Mouse (Mus musculus): Measurements from ENCODE around the gene Olfr749. TPM values are rescaled to one million over a fixed set of nuclear protein-coding genes. Genes with fewer than 3 reads are reported as not detected.
A peak's percentile ranks its signal among the peaks of the same experiment; 100 is the strongest.

The Olfr749 gene
- not detected in 2 replicates for polyA plus RNA-seq (2015; fragmentation: Nextera tagmentation; extraction: Ambion mirVana)

- Histone ChIP-seq H3K4me1 (ENCODE audit: control insufficient read depth, insufficient read depth, low read depth, low read length) (no peaks in the 10 kb centered on the region), H3K36me3 (ENCODE audit: control insufficient read depth, insufficient read depth, low read length) (no peaks in the 10 kb centered on the region), H3K27me3 (replicated peaks; ENCODE audit: control insufficient read depth, insufficient read depth, low read length) (no peaks in the 10 kb centered on the region), H3K4me3 (ENCODE audit: low read length) (no peak within 1 kb of the TSS), H3K27ac (ENCODE audit: low read depth, low read length) (no peak within 1 kb of the TSS), H3K9ac (ENCODE audit: low read depth, low read length) (no peak within 1 kb of the TSS), H3K9me3 (ENCODE audit: control insufficient read depth, low read length) (no peaks in the 10 kb centered on the region), H3K4me2 (ENCODE audit: low read length) (no peak within 1 kb of the TSS)
- ATAC-seq = no peak
Measured at GRCm38 (mm10) chr14:50744994-50745393, at the start of gene Olfr749. Gene Olfr749, minus strand, starts transcription at chr14:50745094.

GRCm38 (mm10) chr14:50788157-50788556 is 43.3 kb upstream of the Olfr749 start:
- H3K27ac ChIP-seq (ENCODE audit: low read depth, low read length) = no peak overlapping the region
- H3K9ac ChIP-seq (ENCODE audit: low read depth, low read length) = no peak overlapping the region
- no peaks in the 10 kb centered on the region for H3K36me3 ChIP-seq (ENCODE audit: control insufficient read depth, insufficient read depth, low read length)
- no peaks in the 10 kb centered on the region for H3K27me3 ChIP-seq (replicated peaks; ENCODE audit: control insufficient read depth, insufficient read depth, low read length)
- H3K4me3 ChIP-seq (ENCODE audit: low read length) = no peak overlapping the region
- no peaks in the 10 kb centered on the region for H3K9me3 ChIP-seq (ENCODE audit: control insufficient read depth, low read length)
- no peak overlapping the region for H3K4me2 ChIP-seq (ENCODE audit: low read length)
- H3K4me1 ChIP-seq (ENCODE audit: control insufficient read depth, insufficient read depth, low read depth, low read length) = peaks cover 13% of the 10 kb centered on the region
- no peak for ATAC-seq
- 9% methylated on average over 2 of the region's 2 CpGs for WGBS

- H3K9ac ChIP-seq (ENCODE audit: low read depth, low read length) = peak within 1 kb of the TSS; percentile 82
- H3K4me2 ChIP-seq (ENCODE audit: low read length) = peak within 1 kb of the TSS; percentile 66
- peak within 1 kb of the TSS; percentile 90 for H3K27ac ChIP-seq (ENCODE audit: low read depth, low read length)
- peaks cover 16% of the 10 kb centered on the region for H3K4me1 ChIP-seq (ENCODE audit: control insufficient read depth, insufficient read depth, low read depth, low read length)
- no peaks in the 10 kb centered on the region for H3K27me3 ChIP-seq (replicated peaks; ENCODE audit: control insufficient read depth, insufficient read depth, low read length)
- peaks cover 14% of the 10 kb centered on the region for H3K36me3 ChIP-seq (ENCODE audit: control insufficient read depth, insufficient read depth, low read length)
- H3K4me3 ChIP-seq (ENCODE audit: low read length) = peak within 1 kb of the TSS; percentile 87
- peak; percentile 99 for ATAC-seq
- under 1% methylated on average over 21 of the region's 21 CpGs for WGBS
- H3K9me3 ChIP-seq (ENCODE audit: control insufficient read depth, low read length) = no peaks in the 10 kb centered on the region
Measured at GRCm38 (mm10) chr14:50785251-50785637, 40.4 kb upstream of the Olfr749 start, which contains the start of gene Ttc5. Gene Ttc5, minus strand, starts transcription at chr14:50785519.

GRCm38 (mm10) chr14:50784391-50785250 is 39.7 kb upstream of the Olfr749 start:
- ATAC-seq = no peak
- Histone ChIP-seq H3K27me3 (replicated peaks; ENCODE audit: control insufficient read depth, insufficient read depth, low read length) (no peaks in the 10 kb centered on the region), H3K9me3 (ENCODE audit: control insufficient read depth, low read length) (no peaks in the 10 kb centered on the region), H3K4me3 (ENCODE audit: low read length) (peak overlapping the region; percentile 87), H3K4me1 (ENCODE audit: control insufficient read depth, insufficient read depth, low read depth, low read length) (peaks cover 16% of the 10 kb centered on the region), H3K36me3 (ENCODE audit: control insufficient read depth, insufficient read depth, low read length) (peaks cover 15% of the 10 kb centered on the region), H3K9ac (ENCODE audit: low read depth, low read length) (peak overlapping the region; percentile 82), H3K4me2 (ENCODE audit: low read length) (peak overlapping the region; percentile 66), H3K27ac (ENCODE audit: low read depth, low read length) (peak overlapping the region; percentile 90)
- 27% methylated on average over 16 of the region's 16 CpGs for WGBS

- Histone ChIP-seq H3K9ac (ENCODE audit: low read depth, low read length) (no peak overlapping the region), H3K9me3 (ENCODE audit: control insufficient read depth, low read length) (no peaks in the 10 kb centered on the region), H3K4me1 (ENCODE audit: control insufficient read depth, insufficient read depth, low read depth, low read length) (peaks cover 16% of the 10 kb centered on the region), H3K27me3 (replicated peaks; ENCODE audit: control insufficient read depth, insufficient read depth, low read length) (no peaks in the 10 kb centered on the region), H3K36me3 (ENCODE audit: control insufficient read depth, insufficient read depth, low read length) (peaks cover 21% of the 10 kb centered on the region), H3K27ac (ENCODE audit: low read depth, low read length) (no peak overlapping the region), H3K4me2 (ENCODE audit: low read length) (no peak overlapping the region), H3K4me3 (ENCODE audit: low read length) (no peak overlapping the region)
- 96% methylated on average over 3 of the region's 3 CpGs for WGBS
- no peak for ATAC-seq
Measured at GRCm38 (mm10) chr14:50782166-50782565, 37.3 kb upstream of the Olfr749 start.

GRCm38 (mm10) chr14:50771342-50771741 is 26.4 kb upstream of the Olfr749 start:
- H3K27me3 ChIP-seq (replicated peaks; ENCODE audit: control insufficient read depth, insufficient read depth, low read length) = no peaks in the 10 kb centered on the region
- no peaks in the 10 kb centered on the region for H3K9me3 ChIP-seq (ENCODE audit: control insufficient read depth, low read length)
- H3K4me2 ChIP-seq (ENCODE audit: low read length) = no peak overlapping the region
- 86% methylated on average over 2 of the region's 2 CpGs for WGBS
- no peak overlapping the region for H3K27ac ChIP-seq (ENCODE audit: low read depth, low read length)
- no peak overlapping the region for H3K9ac ChIP-seq (ENCODE audit: low read depth, low read length)
- no peaks in the 10 kb centered on the region for H3K4me1 ChIP-seq (ENCODE audit: control insufficient read depth, insufficient read depth, low read depth, low read length)
- H3K36me3 ChIP-seq (ENCODE audit: control insufficient read depth, insufficient read depth, low read length) = peaks cover 42% of the 10 kb centered on the region
- no peak overlapping the region for H3K4me3 ChIP-seq (ENCODE audit: low read length)
- no peak for ATAC-seq

GRCm38 (mm10) chr14:50765736-50766135 is 20.8 kb upstream of the Olfr749 start:
- Histone ChIP-seq H3K4me2 (ENCODE audit: low read length) (no peak overlapping the region), H3K9ac (ENCODE audit: low read depth, low read length) (no peak overlapping the region), H3K4me1 (ENCODE audit: control insufficient read depth, insufficient read depth, low read depth, low read length) (no peaks in the 10 kb centered on the region), H3K9me3 (ENCODE audit: control insufficient read depth, low read length) (no peaks in the 10 kb centered on the region), H3K4me3 (ENCODE audit: low read length) (no peak overlapping the region), H3K27ac (ENCODE audit: low read depth, low read length) (no peak overlapping the region), H3K36me3 (ENCODE audit: control insufficient read depth, insufficient read depth, low read length) (peaks cover 26% of the 10 kb centered on the region), H3K27me3 (replicated peaks; ENCODE audit: control insufficient read depth, insufficient read depth, low read length) (no peaks in the 10 kb centered on the region)
- WGBS = 95% methylated on average over 6 of the region's 6 CpGs
- ATAC-seq = no peak

- H3K4me3 ChIP-seq (ENCODE audit: low read length) = no peak overlapping the region
- ATAC-seq = no peak
- peaks cover 3% of the 10 kb centered on the region; the same call in 1 of the 2 replicates for H3K36me3 ChIP-seq (ENCODE audit: control insufficient read depth, insufficient read depth, low read length)
- H3K4me1 ChIP-seq (ENCODE audit: control insufficient read depth, insufficient read depth, low read depth, low read length) = no peaks in the 10 kb centered on the region
- H3K27ac ChIP-seq (ENCODE audit: low read depth, low read length) = no peak overlapping the region
- no peak overlapping the region for H3K9ac ChIP-seq (ENCODE audit: low read depth, low read length)
- no peaks in the 10 kb centered on the region for H3K9me3 ChIP-seq (ENCODE audit: control insufficient read depth, low read length)
- 60% methylated on average over 5 of the region's 5 CpGs for WGBS
- H3K4me2 ChIP-seq (ENCODE audit: low read length) = no peak overlapping the region
- no peaks in the 10 kb centered on the region for H3K27me3 ChIP-seq (replicated peaks; ENCODE audit: control insufficient read depth, insufficient read depth, low read length)
Measured at GRCm38 (mm10) chr14:50758416-50759085, 13.7 kb upstream of the Olfr749 start.

- 61% methylated on average over 2 of the region's 2 CpGs for WGBS
- Histone ChIP-seq H3K36me3 (ENCODE audit: control insufficient read depth, insufficient read depth, low read length) (no peaks in the 10 kb centered on the region), H3K9ac (ENCODE audit: low read depth, low read length) (no peak overlapping the region), H3K9me3 (ENCODE audit: control insufficient read depth, low read length) (no peaks in the 10 kb centered on the region), H3K27ac (ENCODE audit: low read depth, low read length) (no peak overlapping the region), H3K27me3 (replicated peaks; ENCODE audit: control insufficient read depth, insufficient read depth, low read length) (no peaks in the 10 kb centered on the region), H3K4me2 (ENCODE audit: low read length) (no peak overlapping the region), H3K4me1 (ENCODE audit: control insufficient read depth, insufficient read depth, low read depth, low read length) (no peaks in the 10 kb centered on the region), H3K4me3 (ENCODE audit: low read length) (no peak overlapping the region)
- ATAC-seq = no peak
Measured at GRCm38 (mm10) chr14:50741584-50741983, 3.3 kb downstream of the Olfr749 start.
